Mouse (Mus musculus): Measurements from ENCODE around the gene Serpina3b. TPM values are rescaled to one million over a fixed set of nuclear protein-coding genes. Genes with fewer than 3 reads are reported as not detected.
"Not testable (repeated sequence)": the region's sequence is repeated elsewhere in the genome, so short reads cannot be mapped to it uniquely, and the experiment has no call there.

The Serpina3b gene
- polyA plus RNA-seq (2012; ENCODE audit: insufficient read depth, insufficient read length, missing spikeins): not detected in 2 replicates

DNA sequence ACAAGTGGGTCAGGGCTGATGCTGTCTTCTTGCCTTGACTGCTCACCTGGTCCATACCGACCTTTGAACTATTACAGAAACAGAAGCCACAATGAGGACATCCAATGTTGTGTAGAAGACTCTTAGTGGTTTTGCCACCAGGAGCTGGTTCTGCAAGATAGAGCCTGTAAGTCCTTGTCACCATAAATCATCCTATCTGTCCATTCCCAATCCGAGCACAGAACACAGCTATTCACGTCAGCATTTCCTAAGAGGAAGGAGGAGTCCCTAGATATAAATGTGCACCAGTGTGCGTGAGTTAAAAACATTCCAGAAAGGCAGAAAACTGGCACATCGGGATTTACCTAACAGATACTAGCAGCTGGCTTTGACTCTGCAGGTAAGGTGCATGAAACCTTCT lies at the start of gene Serpina3b:
Gene Serpina3b, plus strand, starts transcription at position 301 of the 400 bp plus-strand sequence.
- H3K27ac ChIP-seq (ENCODE audit: insufficient read depth, low read depth, low read length): no peak within 1 kb of the TSS
- TF ChIP-seq CTCF (IDR thresholded peaks at IDR 0.05; ENCODE audit: low read depth, low read length): no peak
- TF ChIP-seq POLR2A (IDR thresholded peaks at IDR 0.05; ENCODE audit: borderline replicate concordance, low read depth, low read length): no peak
- H3K4me1 ChIP-seq (ENCODE audit: control insufficient read depth, insufficient read depth, low read length): peaks cover 19% of the 10 kb centered on the region
- H3K4me3 ChIP-seq (ENCODE audit: insufficient read depth, low read length): no peak within 1 kb of the TSS

DNA sequence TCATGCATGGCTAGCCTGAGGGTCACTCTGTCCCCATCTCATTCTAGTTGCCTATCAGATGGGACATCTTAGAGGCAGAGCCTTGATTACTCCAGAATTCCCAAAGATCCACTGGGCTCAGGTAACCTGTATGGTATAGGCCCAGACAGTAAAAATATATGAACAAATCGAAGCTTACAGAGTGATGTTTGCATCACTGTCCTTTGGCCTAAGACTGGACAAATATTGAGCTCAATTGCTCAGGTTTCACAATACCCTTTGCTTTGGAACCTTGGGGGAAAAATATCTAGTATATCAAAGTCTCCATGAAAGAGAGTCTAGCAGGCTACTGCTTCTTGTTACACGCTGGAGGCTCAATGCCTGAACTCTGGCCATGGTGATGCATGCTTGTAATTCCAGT lies 37.7 kb upstream of the Serpina3b start:
- H3K27ac ChIP-seq (ENCODE audit: insufficient read depth, low read depth, low read length): no peak overlapping the region
- H3K4me1 ChIP-seq (ENCODE audit: control insufficient read depth, insufficient read depth, low read length): no peaks in the 10 kb centered on the region
- no peak overlapping the region for H3K4me3 ChIP-seq (ENCODE audit: insufficient read depth, low read length)
- TF ChIP-seq CTCF (IDR thresholded peaks at IDR 0.05; ENCODE audit: low read depth, low read length) (no peak), POLR2A (IDR thresholded peaks at IDR 0.05; ENCODE audit: borderline replicate concordance, low read depth, low read length) (no peak)

DNA sequence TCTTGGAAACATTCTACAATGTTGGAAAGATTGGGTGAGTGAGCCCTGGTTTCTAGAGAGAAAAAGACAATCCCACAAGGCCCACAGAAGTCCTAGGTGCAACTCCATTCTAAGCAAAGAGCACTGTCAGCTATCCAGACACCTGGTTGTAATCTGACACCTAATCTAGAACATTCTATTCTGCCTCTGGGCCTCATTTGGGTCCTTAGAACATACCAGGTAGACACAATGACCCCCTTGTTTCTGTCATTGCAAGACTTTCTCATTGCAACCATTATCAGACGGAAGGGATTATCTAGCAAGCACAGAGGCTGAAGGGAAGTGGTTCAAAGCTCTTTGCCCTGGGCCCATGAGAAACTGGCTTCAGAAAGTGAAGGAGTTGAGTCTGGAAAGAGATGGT lies 36.5 kb upstream of the Serpina3b start:
- TF ChIP-seq CTCF (IDR thresholded peaks at IDR 0.05; ENCODE audit: low read depth, low read length): no peak
- TF ChIP-seq POLR2A (IDR thresholded peaks at IDR 0.05; ENCODE audit: borderline replicate concordance, low read depth, low read length): no peak
- Histone ChIP-seq H3K4me1 (ENCODE audit: control insufficient read depth, insufficient read depth, low read length) (no peaks in the 10 kb centered on the region), H3K27ac (ENCODE audit: insufficient read depth, low read depth, low read length) (no peak overlapping the region), H3K4me3 (ENCODE audit: insufficient read depth, low read length) (no peak overlapping the region)

GRCm38 (mm10) chr12:104100768-104101167 lies 27.0 kb upstream of the Serpina3b start, which contains the start of gene Serpina5:
Gene Serpina5, plus strand, starts transcription at chr12:104101113.
- H3K27ac ChIP-seq (ENCODE audit: insufficient read depth, low read depth, low read length): no peak within 1 kb of the TSS
- H3K4me3 ChIP-seq (ENCODE audit: insufficient read depth, low read length): no peak within 1 kb of the TSS
- no peaks in the 10 kb centered on the region for H3K4me1 ChIP-seq (ENCODE audit: control insufficient read depth, insufficient read depth, low read length)
- TF ChIP-seq POLR2A (IDR thresholded peaks at IDR 0.05; ENCODE audit: borderline replicate concordance, low read depth, low read length): no peak

GRCm38 (mm10) chr12:104105847-104106246 lies 21.9 kb upstream of the Serpina3b start:
- Histone ChIP-seq H3K4me1 (ENCODE audit: control insufficient read depth, insufficient read depth, low read length) (no peaks in the 10 kb centered on the region), H3K27ac (ENCODE audit: insufficient read depth, low read depth, low read length) (no peak overlapping the region), H3K4me3 (ENCODE audit: insufficient read depth, low read length) (no peak overlapping the region)
- TF ChIP-seq CTCF (IDR thresholded peaks at IDR 0.05; ENCODE audit: low read depth, low read length) (no peak), POLR2A (IDR thresholded peaks at IDR 0.05; ENCODE audit: borderline replicate concordance, low read depth, low read length) (no peak)

DNA sequence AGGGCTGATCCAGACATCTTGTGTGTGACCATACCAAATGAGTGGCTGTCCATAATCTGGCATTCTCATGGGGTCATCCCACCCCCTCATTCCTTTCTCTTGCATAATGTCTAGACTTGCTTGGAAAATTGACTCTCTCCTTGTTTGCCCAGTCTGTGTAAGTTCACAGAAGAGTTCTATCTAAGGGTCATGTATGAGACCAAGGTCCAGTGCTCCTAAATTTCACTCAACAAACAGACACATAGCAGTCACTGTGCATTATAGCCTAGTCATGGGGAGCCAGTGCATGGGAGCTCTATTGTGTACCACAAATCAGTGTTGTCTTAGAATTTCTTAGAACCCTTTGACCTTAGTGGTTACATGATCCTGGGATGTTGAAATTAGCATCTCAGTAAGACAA lies 20.9 kb upstream of the Serpina3b start:
- TF ChIP-seq POLR2A (IDR thresholded peaks at IDR 0.05; ENCODE audit: borderline replicate concordance, low read depth, low read length): no peak
- TF ChIP-seq CTCF (IDR thresholded peaks at IDR 0.05; ENCODE audit: low read depth, low read length): no peak
- H3K27ac ChIP-seq (ENCODE audit: insufficient read depth, low read depth, low read length): no peak overlapping the region
- H3K4me1 ChIP-seq (ENCODE audit: control insufficient read depth, insufficient read depth, low read length): no peaks in the 10 kb centered on the region
- H3K4me3 ChIP-seq (ENCODE audit: insufficient read depth, low read length): no peak overlapping the region

- Histone ChIP-seq H3K4me1 (ENCODE audit: control insufficient read depth, insufficient read depth, low read length) (no peaks in the 10 kb centered on the region), H3K27ac (ENCODE audit: insufficient read depth, low read depth, low read length) (no peak overlapping the region), H3K4me3 (ENCODE audit: insufficient read depth, low read length) (no peak overlapping the region)
- no peak for TF ChIP-seq CTCF (IDR thresholded peaks at IDR 0.05; ENCODE audit: low read depth, low read length)
- no peak for TF ChIP-seq POLR2A (IDR thresholded peaks at IDR 0.05; ENCODE audit: borderline replicate concordance, low read depth, low read length)
These were observed 19.3 kb upstream of the Serpina3b start for GRCm38 (mm10) chr12:104108507-104108906.

GRCm38 (mm10) chr12:104112333-104112732 lies 15.5 kb upstream of the Serpina3b start, which contains the start of gene Serpina3a:
Gene Serpina3a, plus strand, starts transcription at chr12:104112724.
- not testable (repeated sequence) for H3K4me3 ChIP-seq (ENCODE audit: insufficient read depth, low read length); H3K27ac ChIP-seq (ENCODE audit: insufficient read depth, low read depth, low read length); H3K4me1 ChIP-seq (ENCODE audit: control insufficient read depth, insufficient read depth, low read length)

DNA sequence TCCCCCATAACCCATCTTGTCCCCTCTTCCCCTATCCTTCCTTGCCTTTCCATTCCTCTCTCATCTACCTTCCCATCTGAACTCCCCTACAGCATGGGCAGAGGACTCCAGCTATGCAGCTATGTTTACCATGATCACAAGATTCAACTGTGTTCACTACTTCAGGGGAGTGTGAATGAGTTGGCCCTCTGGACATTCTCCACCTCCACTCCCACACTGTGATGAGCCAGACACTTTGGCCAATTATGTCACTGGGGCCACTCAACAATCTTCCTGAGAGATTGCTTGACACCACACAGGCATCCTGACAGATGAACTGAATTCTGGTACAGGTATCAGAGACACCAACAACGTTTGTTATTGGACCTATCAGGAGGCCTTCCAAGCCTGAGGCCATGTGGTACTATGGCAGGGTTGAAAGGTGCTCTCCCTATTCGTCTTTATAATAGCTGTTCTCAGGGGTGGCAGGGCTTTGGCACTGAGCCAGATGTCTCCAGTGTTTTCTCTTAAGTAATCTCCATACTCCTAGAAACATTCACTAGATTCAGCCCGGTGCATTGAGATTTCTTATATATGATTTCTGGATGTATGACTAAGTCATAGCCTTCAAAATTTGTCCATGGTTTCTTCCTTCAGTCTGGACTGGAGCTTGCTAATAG lies 12.7 kb upstream of the Serpina3b start:
- Histone ChIP-seq H3K27ac (ENCODE audit: insufficient read depth, low read depth, low read length) (no peak overlapping the region), H3K4me1 (ENCODE audit: control insufficient read depth, insufficient read depth, low read length) (no peaks in the 10 kb centered on the region), H3K4me3 (ENCODE audit: insufficient read depth, low read length) (no peak overlapping the region)
- no peak for TF ChIP-seq POLR2A (IDR thresholded peaks at IDR 0.05; ENCODE audit: borderline replicate concordance, low read depth, low read length)
- TF ChIP-seq CTCF (IDR thresholded peaks at IDR 0.05; ENCODE audit: low read depth, low read length): no peak

GRCm38 (mm10) chr12:104123097-104123496 lies 4.7 kb upstream of the Serpina3b start:
- Histone ChIP-seq H3K4me3 (ENCODE audit: insufficient read depth, low read length) (no peak overlapping the region), H3K4me1 (ENCODE audit: control insufficient read depth, insufficient read depth, low read length) (peaks cover 14% of the 10 kb centered on the region), H3K27ac (ENCODE audit: insufficient read depth, low read depth, low read length) (no peak overlapping the region)
- TF ChIP-seq POLR2A (IDR thresholded peaks at IDR 0.05; ENCODE audit: borderline replicate concordance, low read depth, low read length): no peak
- no peak for TF ChIP-seq CTCF (IDR thresholded peaks at IDR 0.05; ENCODE audit: low read depth, low read length)

All from bone marrow macrophage, adult 2 months (primary cell).